Mouse (Mus musculus): ENCODE data around the gene Ush2a.

DNA sequence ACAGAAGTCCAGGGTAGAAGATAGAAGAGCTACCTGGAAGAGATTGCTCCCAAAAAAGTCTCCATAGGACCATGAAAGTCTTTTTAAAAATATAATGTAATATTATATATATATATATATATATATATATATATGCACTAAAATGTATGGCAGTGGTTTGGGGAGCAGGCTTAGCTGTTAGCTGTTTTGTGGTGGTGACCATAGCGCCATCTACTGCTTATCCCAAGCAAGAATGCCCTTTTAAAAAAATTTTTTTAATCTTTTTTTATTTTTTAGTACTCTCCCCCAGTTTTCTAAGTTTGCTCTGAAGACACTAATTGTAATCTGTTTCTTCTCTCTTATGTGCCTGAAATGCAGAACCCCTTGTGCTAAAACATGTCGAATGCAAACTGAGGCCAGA is 543.2 kb downstream of the Ush2a start:
- TF ChIP-seq POLR2A (IDR thresholded peaks at IDR 0.05; ENCODE audit: extremely low read depth, insufficient read depth, low read length) (no peak), CTCF (IDR thresholded peaks at IDR 0.05; ENCODE audit: extremely low read depth, insufficient read depth, low read length) (peak; percentile 43)

Measured in cortical plate, adult 2 months (tissue).